Mouse (Mus musculus) megakaryocyte, embryonic 14.5 days (primary cell): ENCODE results near the gene Cfd.

ENCODE experiments used
- FLI1 ChIP-seq: IDR thresholded peaks from 2 replicates; pipeline ENCODE4 v1.6.1; 2012; ENCODE audit warnings: low read length, inconsistent platforms, mixed read lengths
- GATA1 ChIP-seq: IDR thresholded peaks from 3 replicates; pipeline ENCODE4 v1.6.1; 2012; ENCODE audit warnings: mixed read lengths, low read length, inconsistent platforms, borderline replicate concordance

DNA sequence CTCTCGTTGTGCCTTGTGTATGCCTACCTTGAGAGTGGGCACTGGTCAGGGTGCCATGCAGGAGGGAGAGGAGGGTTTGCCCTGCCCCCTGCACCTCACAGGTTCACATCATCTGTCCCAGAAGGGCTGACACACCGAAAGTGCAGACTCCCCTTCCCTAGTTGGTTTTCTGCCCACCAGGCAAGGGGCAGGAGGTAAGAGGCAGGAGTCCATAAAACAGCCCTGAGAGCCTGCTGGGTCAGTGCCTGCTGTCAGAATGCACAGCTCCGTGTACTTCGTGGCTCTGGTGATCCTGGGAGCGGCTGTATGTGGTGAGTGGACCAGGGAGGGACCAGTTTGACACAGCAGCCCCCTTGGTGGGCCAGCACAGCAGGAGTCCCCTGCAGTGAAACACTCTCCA, at the start of gene Cfd:
- TF ChIP-seq GATA1 (no peak), FLI1 (no peak)
